Mouse (Mus musculus) lung, postnatal 0 days (tissue): Measurements from ENCODE around the gene Tapbp.

Experiments
- CTCF ChIP-seq: IDR thresholded peaks from 2 replicates; pipeline ENCODE4 v1.5.1; 2016; ENCODE audit warnings: antibody characterized with exemption, mild to moderate bottlenecking
- EP300 ChIP-seq: IDR thresholded peaks from 2 replicates; pipeline ENCODE4 v1.6.1; 2016; ENCODE audit warnings: antibody characterized with exemption, mild to moderate bottlenecking, control low read depth

DNA sequence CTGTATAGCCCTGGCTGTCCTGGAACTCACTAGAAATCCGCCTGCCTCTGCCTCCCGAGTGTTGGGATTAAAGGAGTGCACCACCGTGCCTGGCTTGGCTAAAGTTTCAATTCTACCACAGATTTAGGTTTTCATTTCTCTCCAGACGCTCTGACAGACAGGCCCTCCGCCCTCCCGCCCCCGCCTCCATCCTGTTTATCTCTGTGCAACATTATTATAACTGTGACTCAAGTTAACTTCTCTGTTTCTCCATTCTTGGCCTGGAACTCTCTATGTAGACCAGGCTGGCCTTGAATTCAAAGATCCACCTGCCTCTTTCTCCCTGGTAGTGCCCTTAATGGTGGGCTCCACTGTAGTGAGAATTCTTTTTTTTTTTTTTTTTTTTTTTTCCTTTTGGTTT lies 13.2 kb upstream of the Tapbp start:
- no peak for TF ChIP-seq CTCF
- TF ChIP-seq EP300, result no peak
